Mouse (Mus musculus) forebrain, embryonic 10.5 days (tissue): Measurements from ENCODE around the gene Inpp5b. TPM values are rescaled to one million over a fixed set of nuclear protein-coding genes. Genes with fewer than 3 reads are reported as not detected.

Source experiments
- DNase-seq: peaks from one replicate; pipeline ENCODE4 v3.0.0-alpha.2; 2017; ENCODE audit warnings: low spot score; ENCODE audit errors: extremely low spot score
- H3K27ac ChIP-seq: fragments of 300-500 bp; sonication (generic); 2 replicates; pipeline ENCODE4 v1.5.1; 2016; ENCODE audit warnings: mild to moderate bottlenecking
- H3K27me3 ChIP-seq: fragments of 300-500 bp; sonication (generic); 2 replicates; pipeline ENCODE4 v1.6.1; 2016; ENCODE audit warnings: mild to moderate bottlenecking; ENCODE audit not compliant: poor library complexity, severe bottlenecking
- H3K36me3 ChIP-seq: fragments of 300-500 bp; sonication (generic); replicated peaks from 2 replicates; pipeline ENCODE4 v1.6.1; 2016; ENCODE audit warnings: mild to moderate bottlenecking, moderate library complexity
- H3K4me1 ChIP-seq: fragments of 300-500 bp; sonication (generic); 2 replicates; pipeline ENCODE4 v1.6.1; 2016
- H3K4me3 ChIP-seq: fragments of 300-500 bp; sonication (generic); 2 replicates; pipeline ENCODE4 v1.5.1; 2016; ENCODE audit warnings: mild to moderate bottlenecking, moderate library complexity
- H3K9me3 ChIP-seq: fragments of 300-500 bp; sonication (generic); 2 replicates; pipeline ENCODE4 v1.6.1; 2016; ENCODE audit warnings: mild to moderate bottlenecking, moderate library complexity
- WGBS: fragments of 180-500 bp; shearing (Covaris S2); methylation state at CpG from one replicate; pipeline ENCODE4 v1.1.7; 2016; 5-methylcytosine and 5-hydroxymethylcytosine counted together
- microRNA counts: library from miRNA; unstranded; fragments of <30 nt; microRNA quantifications from one replicate; lab custom pipeline; 2017
- microRNA-seq: library from miRNA; unstranded; fragments of <30 nt; microRNA quantifications from one replicate; pipeline ENCODE4, GENCODE M21; 2017
- polyA plus RNA-seq: library from polyadenylated mRNA; unstranded; fragments of >200 nt; fragmentation: Nextera tagmentation; extraction: Ambion mirVana; gene quantifications from 2 replicates; pipeline ENCODE4 v1.2.1, GENCODE M21; 2016

Gene Inpp5b
- polyA plus RNA-seq, 1 experiment from 2014 or later = 28.8 TPM

GRCm38 (mm10) chr4:124843493-124843892 is 101.8 kb downstream of the Inpp5b start:
- Histone ChIP-seq H3K36me3 (peaks cover 84% of the 10 kb centered on the region), H3K27me3 (no peaks in the 10 kb centered on the region), H3K4me1 (peaks cover 9% of the 10 kb centered on the region), H3K9me3 (peaks cover 6% of the 10 kb centered on the region; the same call in 1 of the 2 replicates), H3K27ac (no peak overlapping the region), H3K4me3 (no peak overlapping the region)
- peak; percentile 42 for DNase-seq
- 56% methylated on average over 11 of the region's 11 CpGs for WGBS

- peak; percentile 82 for DNase-seq
- H3K9me3 ChIP-seq = no peaks in the 10 kb centered on the region
- peak overlapping the region; percentile 8; the same call in 1 of the 2 replicates for H3K4me3 ChIP-seq
- 11% methylated on average over 8 of the region's 8 CpGs for WGBS
- peaks cover 49% of the 10 kb centered on the region for H3K36me3 ChIP-seq
- no peaks in the 10 kb centered on the region for H3K27me3 ChIP-seq
- H3K4me1 ChIP-seq = peaks cover 37% of the 10 kb centered on the region
- no peak overlapping the region for H3K27ac ChIP-seq
These were observed 105.9 kb downstream of the Inpp5b start for GRCm38 (mm10) chr4:124847573-124847972.

GRCm38 (mm10) chr4:124849631-124850260 is 108.1 kb downstream of the Inpp5b start:
- WGBS = 3% methylated on average over 24 of the region's 24 CpGs
- Histone ChIP-seq H3K27me3 (no peaks in the 10 kb centered on the region), H3K27ac (peak overlapping the region; percentile 97), H3K4me3 (peak overlapping the region; percentile 99), H3K36me3 (peaks cover 51% of the 10 kb centered on the region), H3K9me3 (no peaks in the 10 kb centered on the region), H3K4me1 (peaks cover 44% of the 10 kb centered on the region)
- DNase-seq = no peak

GRCm38 (mm10) chr4:124850261-124850913 is 108.7 kb downstream of the Inpp5b start, which contains the start of gene Yrdc:
Gene Yrdc (plus strand): TSS chr4:124850679.
- Histone ChIP-seq H3K4me3 (peak within 1 kb of the TSS; percentile 99), H3K9me3 (no peaks in the 10 kb centered on the region), H3K4me1 (peaks cover 44% of the 10 kb centered on the region), H3K36me3 (peaks cover 51% of the 10 kb centered on the region), H3K27ac (peak within 1 kb of the TSS; percentile 97), H3K27me3 (no peaks in the 10 kb centered on the region)
- DNase-seq = peak; percentile 92
- WGBS = under 1% methylated on average over 81 of the region's 90 CpGs

MicroRNA genes within 50 kb of the gene (microRNA counts, 519-probe panel; counts per million panel counts)
- microRNA mmu-miR-697 (lab: Ali Mortazavi, UCI) (341 counts per million, percentile 65 among the panel's probes with 10 or more counts), microRNA mmu-miR-698 (lab: Ali Mortazavi, UCI) (341 counts per million, percentile 65 among the panel's probes with 10 or more counts)

Small RNA genes within 50 kb of the gene (microRNA-seq; reads per million reads assigned to microRNA genes)
- not detected for gene Gm24721
- gene Mir697 = not detected
- gene Mir698 = not detected

Other genes with a start within 250 kb of the Inpp5b start
- 0.31 and 0.61 TPM in 2 replicates for gene 3100002H09Rik, start 131.0 kb upstream of the Inpp5b start, polyA plus RNA-seq
- 2.7 and 3.0 TPM in 2 replicates for gene Pou3f1, start 85.0 kb upstream of the Inpp5b start, polyA plus RNA-seq
- gene Utp11, start 48.2 kb upstream of the Inpp5b start, polyA plus RNA-seq = 63.0 and 65.9 TPM in 2 replicates
- 5.5 and 8.7 TPM in 2 replicates for gene Fhl3, start 41.1 kb upstream of the Inpp5b start, polyA plus RNA-seq
- 260 and 269 TPM in 2 replicates for gene Sf3a3, start 27.1 kb upstream of the Inpp5b start, polyA plus RNA-seq
- 20.4 and 22.3 TPM in 2 replicates for gene Mtf1, start 60.3 kb downstream of the Inpp5b start, polyA plus RNA-seq
- 43.1 and 44.1 TPM in 2 replicates for gene Yrdc, start 108.8 kb downstream of the Inpp5b start, polyA plus RNA-seq
- 39.3 and 42.9 TPM in 2 replicates for gene 1110065P20Rik, start 109.3 kb downstream of the Inpp5b start, polyA plus RNA-seq
- gene Maneal, start 120.3 kb downstream of the Inpp5b start, polyA plus RNA-seq = 2.3 and 2.6 TPM in 2 replicates
- gene Epha10, start 139.0 kb downstream of the Inpp5b start, polyA plus RNA-seq = 1.1 and 1.3 TPM in 2 replicates
- gene 9930104L06Rik, start 195.2 kb downstream of the Inpp5b start, polyA plus RNA-seq = 16.4 and 17.5 TPM in 2 replicates
- 293 and 297 TPM in 2 replicates for gene Cdca8, start 197.5 kb downstream of the Inpp5b start, polyA plus RNA-seq
- gene Rspo1, start 244.6 kb downstream of the Inpp5b start, polyA plus RNA-seq = 40.0 and 46.8 TPM in 2 replicates